Mouse (Mus musculus) mesoderm, embryonic 11.5 days (tissue): ENCODE results near the gene Mylk4.

Experiments
- DNase-seq: peaks from one replicate; pipeline ENCODE4 v3.0.0-alpha.2; 2012; ENCODE audit warnings: low read depth, low spot score

The Mylk4 gene

GRCm38 (mm10) chr13:32783816-32784215 is at the start of gene Mylk4:
Gene Mylk4, minus strand, starts transcription at chr13:32783954.
- DNase-seq = no peak

GRCm38 (mm10) chr13:32833237-32833636 is 49.5 kb upstream of the Mylk4 start:
- DNase-seq = no peak

GRCm38 (mm10) chr13:32832776-32833175 is 49.0 kb upstream of the Mylk4 start:
- DNase-seq = no peak

- no peak for DNase-seq
These were observed 47.9 kb upstream of the Mylk4 start for GRCm38 (mm10) chr13:32831505-32832273.

- no peak for DNase-seq
These were observed 45.1 kb upstream of the Mylk4 start for GRCm38 (mm10) chr13:32828886-32829285.

GRCm38 (mm10) chr13:32827951-32828350 is 44.2 kb upstream of the Mylk4 start:
- DNase-seq = peak; percentile 63

- DNase-seq = no peak
These were observed 43.5 kb upstream of the Mylk4 start for GRCm38 (mm10) chr13:32827111-32827822.

- DNase-seq = no peak
These were observed 41.8 kb upstream of the Mylk4 start for GRCm38 (mm10) chr13:32825546-32825945.

GRCm38 (mm10) chr13:32824377-32825330 is 40.9 kb upstream of the Mylk4 start:
- no peak for DNase-seq

- DNase-seq = no peak
These were observed 39.4 kb upstream of the Mylk4 start for GRCm38 (mm10) chr13:32823126-32823525.

- DNase-seq = no peak
These were observed 37.9 kb upstream of the Mylk4 start for GRCm38 (mm10) chr13:32821671-32822070.

GRCm38 (mm10) chr13:32819926-32820325 is 36.2 kb upstream of the Mylk4 start:
- no peak for DNase-seq

GRCm38 (mm10) chr13:32819241-32819640 is 35.5 kb upstream of the Mylk4 start:
- no peak for DNase-seq

- no peak for DNase-seq
These were observed 23.9 kb upstream of the Mylk4 start for GRCm38 (mm10) chr13:32807624-32808023.

GRCm38 (mm10) chr13:32806820-32807219 is 23.1 kb upstream of the Mylk4 start:
- DNase-seq = no peak

GRCm38 (mm10) chr13:32803701-32804345 is 20.1 kb upstream of the Mylk4 start:
- no peak for DNase-seq

- DNase-seq = peak; percentile 42
These were observed 18.7 kb upstream of the Mylk4 start, which contains the start of gene D930007J09Rik for GRCm38 (mm10) chr13:32802259-32803081. Gene D930007J09Rik, minus strand, starts transcription at chr13:32802849.

GRCm38 (mm10) chr13:32801693-32802221 is 18.0 kb upstream of the Mylk4 start, which contains the start of gene Wrnip1:
Gene Wrnip1, plus strand, starts transcription at chr13:32802038.
- peak; percentile 99 for DNase-seq

- no peak for DNase-seq
These were observed 17.1 kb upstream of the Mylk4 start for GRCm38 (mm10) chr13:32800859-32801258.

- peak; percentile 31 for DNase-seq
These were observed 15.4 kb upstream of the Mylk4 start for GRCm38 (mm10) chr13:32799131-32799530.
